Mouse (Mus musculus) heart, adult 8-10 months (tissue): ENCODE measurements at regions not wholly inside any gene's neighbourhood (a gene's known extent, or its start where the extent isn't known, plus 50 kb on each side); places are given as distances from the start of the nearest gene placed in this dataset.

Experiments
- DNase-seq: peaks from one replicate; pipeline ENCODE4 v3.0.0; 2022; ENCODE audit warnings: low spot score

DNA sequence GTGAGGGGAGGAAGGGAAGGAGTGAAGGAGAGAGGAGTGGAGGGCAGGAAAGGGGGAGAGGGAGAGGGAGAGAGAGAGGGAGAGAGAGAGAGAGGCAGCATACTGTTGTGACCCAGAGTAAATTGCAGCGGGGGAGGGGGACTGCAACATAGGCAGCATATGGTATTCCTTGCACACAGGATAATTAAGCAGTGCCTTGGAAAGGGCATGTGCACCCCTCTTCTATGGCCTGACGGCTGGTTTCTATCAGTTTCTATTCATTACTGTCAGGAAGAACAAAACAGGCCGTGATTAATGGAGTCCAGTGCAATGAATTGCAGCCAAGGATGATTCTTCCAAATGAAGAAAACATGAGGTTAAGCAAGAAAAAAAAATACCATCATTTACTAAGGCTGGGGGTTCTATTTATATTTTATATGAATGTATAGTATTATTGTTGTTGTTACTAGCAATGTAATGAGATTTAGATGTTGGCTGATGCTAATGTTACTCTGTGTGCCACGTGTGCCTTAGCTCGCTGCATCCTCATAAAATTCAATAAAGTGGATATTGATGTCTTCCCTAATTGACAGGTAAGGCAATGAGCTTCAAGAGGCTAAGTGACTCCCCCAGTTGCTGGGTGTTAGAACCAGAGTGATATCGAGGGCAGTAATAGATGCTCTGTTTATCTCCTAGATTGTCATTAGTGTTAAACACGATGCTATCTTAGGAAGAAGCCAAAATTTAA, 181.3 kb downstream of the Gm19935 start:
- no peak for DNase-seq

DNA sequence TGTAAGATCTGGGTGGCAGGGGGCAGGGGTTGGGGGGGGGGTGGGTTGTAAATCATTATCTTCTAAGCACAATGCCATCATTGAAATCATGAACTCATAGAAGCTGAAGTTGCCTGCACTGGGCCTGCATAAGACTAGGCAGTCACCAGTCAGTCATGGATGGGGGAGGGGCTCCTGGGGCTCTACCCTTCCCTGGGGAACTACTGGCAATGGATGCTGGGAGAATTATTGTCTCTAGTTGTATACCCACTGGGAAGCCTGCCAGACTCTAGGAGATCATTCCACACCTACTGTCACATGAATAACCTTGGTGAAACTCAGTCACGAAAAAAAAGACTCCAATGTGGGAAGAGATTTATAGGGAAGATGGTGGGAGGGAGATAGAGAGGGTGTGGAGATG, 186.4 kb downstream of the Gm19935 start:
- DNase-seq = no peak

DNA sequence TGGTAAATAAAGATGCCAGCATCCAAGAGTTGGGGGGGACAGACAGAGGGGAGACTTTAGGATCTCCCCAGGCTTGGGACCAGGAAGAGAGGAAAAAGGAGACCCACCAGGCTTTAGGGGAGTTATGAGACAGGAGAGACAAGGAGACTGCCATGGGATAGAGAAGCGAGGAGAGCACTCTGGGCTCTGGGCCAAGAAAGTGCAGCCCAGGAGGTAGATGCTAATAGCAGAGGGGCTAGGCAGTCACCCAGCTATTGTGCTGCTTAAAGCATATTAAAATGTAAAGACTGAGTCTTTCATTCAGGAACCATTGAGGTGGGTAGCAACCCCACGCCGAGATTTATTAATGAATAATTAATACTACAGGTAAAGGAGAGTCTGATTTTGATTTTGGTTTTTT, 208.8 kb downstream of the Gm19935 start:
- no peak for DNase-seq

DNA sequence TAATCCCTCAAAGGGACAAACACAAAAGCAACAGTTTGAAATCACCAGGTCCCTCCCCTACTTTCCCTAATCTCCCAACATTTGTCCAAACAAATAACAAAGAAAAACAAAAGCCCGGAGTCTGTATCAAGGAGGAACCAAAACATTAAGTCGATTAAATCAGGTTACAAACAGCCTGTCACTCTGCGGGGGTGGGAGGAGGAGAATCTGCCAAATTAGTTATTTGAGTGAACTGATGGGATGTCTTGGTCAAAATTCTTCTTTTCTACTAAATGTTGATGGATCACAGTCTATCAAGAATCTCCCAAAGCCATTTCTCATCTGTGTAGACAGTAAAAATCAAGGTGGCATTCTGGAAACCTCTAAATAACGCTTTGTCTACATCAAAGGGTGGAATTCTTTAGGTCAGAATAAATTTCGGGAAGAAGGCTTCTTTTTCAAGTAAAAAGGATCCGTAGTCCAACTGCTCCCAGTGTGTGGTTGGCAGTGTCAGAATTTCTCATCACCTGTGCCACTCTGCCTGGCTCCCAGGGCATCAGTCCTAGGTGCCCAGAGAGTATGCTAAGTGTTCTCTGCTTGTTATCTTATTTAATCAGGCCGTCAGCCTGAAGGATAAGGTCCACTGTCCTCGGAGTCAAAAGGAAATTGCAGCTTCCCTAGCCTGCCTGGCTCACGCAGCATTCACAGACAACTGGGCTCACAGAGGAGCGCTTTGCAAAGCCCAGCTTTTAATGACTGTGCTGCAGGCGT, 216.1 kb downstream of the Gm19935 start:
- DNase-seq = no peak

DNA sequence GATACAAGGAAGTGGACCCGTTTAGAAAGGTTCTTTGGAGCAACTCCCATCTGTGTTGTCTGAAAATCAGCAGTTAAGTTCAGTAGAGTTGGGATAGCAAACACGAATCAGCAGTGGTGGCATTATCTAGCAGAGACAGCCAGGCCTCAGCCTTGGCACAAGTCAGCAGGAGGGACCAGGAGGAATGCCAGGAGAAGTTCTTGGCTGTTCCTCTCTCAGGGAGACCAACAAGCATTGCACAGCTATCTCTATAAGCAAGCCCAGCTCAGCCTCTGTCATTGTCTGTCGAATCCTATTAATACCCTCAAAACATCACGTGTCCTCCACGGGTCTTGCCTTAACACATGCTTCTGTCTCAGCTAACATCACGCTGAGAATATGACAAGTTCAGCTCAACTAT, 219.8 kb downstream of the Gm19935 start:
- DNase-seq = peak; percentile 58

DNA sequence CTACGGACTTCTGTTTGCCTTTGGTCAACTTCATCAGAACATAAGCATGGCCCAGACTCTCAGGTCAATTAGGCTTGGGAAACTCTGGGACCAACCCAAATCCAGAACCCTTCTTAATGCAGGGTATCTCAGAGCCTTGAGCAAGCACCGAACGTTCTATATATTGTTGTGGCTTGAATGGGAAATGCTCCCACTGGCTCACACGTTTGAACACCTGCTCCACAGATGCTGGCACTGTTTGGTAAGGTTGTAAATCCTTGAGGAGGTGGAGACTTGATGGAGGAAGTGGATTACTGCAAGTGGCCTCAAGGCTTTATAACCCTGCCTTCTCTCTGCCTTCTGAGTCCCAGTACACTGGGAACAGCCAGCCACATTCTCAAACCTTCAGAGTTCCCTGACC, 231.3 kb upstream of the Tox3 start:
- DNase-seq = no peak

DNA sequence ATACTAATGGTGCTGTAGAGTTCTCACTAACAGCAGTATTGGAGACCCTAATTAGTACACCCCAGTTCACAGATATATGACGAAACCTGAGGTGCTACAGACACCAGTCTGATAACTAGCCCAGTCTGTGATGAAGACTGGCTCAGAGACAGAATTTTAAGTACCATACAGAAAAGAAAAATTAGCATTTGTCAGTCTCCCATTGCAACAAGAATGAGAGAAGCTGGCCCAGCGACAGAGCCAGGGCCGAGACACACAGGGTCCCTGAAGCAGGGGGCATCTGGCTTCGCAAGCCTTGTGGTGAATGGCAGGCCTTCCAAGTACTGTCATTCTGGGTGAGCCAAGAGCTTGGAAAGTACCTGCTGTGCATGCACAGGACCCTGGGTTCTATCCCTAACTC, 228.8 kb upstream of the Tox3 start:
- no peak for DNase-seq

DNA sequence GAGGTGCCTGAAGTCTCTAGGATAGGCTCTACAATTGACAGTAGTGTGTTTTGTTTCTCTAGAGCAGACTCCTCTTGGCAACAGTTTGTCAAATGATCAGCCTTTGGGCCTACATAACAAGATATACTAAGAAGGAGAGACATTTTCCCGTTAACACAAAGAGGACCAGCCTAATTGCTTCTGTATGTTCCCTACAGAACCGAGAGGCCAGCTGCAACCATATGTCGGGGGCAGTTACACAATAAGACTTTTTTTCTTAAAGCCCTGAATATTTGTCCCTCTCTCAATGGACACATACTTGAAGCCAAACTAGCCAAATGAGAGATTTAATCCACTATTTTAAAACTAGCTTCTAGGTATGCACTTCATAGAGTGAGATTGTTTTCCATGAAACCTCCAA, 226.5 kb upstream of the Tox3 start:
- no peak for DNase-seq

DNA sequence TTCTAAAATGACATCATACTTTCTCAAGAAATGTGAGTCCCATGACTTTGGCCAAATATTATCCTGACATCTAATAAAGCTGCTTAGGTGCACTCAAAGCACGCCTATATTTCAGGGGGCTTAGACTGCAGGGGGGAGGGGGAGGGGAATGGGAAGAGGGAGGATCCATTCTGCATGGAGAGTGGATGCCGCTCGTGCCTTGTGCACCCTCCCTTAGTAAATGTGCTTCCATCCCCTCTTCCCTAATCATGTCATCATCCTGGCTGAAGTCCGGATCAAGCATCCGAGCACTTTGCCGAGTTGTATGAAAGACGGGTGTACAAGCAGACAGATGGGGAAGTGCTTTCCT, 207.9 kb upstream of the Tox3 start:
- DNase-seq = no peak

DNA sequence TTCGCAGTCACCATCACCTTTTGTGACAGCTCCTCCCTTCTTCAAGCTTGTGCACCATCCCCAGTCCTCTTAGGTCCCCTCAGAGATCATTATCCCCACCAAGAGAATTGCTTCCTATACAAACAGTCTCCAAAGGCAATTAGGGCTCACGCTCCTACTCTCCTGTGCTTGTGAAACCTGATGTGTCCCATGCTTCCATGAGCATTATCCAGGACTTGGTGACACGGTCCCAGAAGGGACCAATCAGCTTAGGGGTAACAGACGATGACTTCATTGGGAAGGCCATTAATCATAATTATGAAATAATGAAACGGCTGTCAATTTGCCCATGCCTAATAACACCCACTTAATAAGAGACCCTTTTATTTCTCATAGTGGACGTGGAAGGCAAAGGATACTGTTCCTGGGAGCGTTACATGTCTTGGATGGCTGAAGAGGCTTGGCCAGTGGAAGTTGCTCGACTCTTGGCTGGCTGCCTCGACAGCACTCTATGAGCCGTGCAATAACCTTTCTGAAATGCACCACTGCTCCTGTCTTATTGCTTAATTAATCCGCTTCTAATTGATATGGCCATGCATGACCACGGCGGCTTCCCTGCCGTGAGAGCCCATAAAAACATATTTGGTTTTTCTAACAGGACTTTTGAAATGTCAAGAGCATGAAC, 207.4 kb upstream of the Tox3 start:
- no peak for DNase-seq

DNA sequence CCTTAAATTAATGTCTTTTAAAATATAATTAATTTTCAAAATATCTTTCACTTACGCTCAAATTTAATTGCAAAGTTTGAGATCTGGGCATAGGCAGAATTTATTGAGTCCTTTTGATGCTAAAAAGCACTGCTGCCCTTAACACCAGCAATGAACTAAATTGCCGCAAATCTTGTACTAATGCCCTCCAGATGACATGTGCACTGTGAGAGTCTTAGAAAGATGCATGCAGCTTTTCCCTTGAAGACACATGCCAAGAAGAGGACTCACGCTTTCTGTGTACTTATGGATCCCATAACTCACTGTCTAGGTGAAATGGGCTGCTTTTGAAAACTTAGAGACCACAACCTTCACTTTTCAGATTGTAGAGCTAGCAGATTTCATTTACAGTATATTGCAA, 199.1 kb upstream of the Tox3 start:
- no peak for DNase-seq

DNA sequence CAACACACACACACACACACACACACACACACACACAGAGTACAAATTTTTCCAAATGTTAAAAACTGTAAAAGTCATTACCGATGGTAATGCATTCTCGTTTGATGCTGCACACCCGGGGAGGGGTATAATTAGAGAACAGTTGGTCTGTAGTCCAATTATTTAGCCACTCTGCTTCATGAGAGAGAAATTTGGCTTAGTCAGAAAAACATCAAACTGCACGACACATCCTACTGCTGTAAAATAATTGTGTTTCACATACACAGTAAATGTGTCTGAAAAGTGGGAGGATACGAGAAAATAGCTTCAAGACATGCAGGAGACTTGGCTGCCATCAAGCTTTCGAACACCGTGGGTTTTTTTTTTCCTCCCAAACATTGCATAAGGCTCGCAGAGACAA, 194.5 kb upstream of the Tox3 start:
- DNase-seq = no peak

DNA sequence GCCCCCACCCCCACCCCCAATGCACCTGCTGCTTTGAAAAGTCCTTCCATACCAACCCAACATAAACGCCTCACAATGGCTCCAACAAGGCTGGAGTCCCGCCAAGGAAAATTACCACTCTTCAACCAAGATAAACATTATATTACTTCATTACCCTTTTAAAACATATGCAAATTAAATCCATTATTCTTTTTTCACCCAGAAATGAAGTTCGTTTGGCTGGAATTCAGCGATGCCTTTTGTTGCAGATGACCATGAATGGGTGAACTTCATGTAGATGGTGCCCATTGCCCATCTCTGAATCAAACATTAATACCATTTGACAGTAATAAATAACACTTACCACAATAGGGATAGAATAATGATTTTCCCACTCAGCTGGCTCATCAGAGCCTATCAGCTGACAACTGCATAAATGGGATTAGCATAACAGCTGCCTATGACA, 188.1 kb upstream of the Tox3 start:
- no peak for DNase-seq

DNA sequence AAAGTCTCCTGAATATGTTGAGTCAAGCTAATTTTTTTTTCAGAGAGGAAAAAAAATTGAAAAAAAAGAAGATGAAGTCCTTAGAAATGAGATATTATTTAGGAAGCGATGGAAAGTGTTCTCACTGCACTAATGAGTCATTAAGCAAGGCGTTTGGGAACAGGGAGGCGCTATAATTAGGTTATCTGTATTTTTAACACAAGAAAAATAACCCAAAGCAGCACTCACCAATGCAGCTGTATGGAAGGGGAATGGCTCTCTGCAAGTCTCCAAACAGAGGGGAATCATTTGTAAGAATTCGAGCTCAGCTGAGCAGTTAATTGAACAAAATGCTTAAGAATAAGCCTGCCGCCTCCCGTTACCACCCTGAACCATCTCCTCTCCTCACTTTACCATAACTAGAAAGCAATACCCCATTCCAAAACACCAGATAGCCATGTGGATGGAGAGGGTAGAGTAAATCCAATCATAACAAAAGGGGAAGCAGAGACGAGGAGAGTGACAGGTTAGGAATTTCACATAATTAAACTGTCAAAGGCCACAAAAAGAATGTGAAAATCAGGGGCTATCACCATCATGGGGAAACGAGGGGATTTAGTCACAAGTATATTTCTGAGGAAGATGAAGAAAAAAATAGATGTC, 187.5 kb upstream of the Tox3 start:
- DNase-seq = no peak

DNA sequence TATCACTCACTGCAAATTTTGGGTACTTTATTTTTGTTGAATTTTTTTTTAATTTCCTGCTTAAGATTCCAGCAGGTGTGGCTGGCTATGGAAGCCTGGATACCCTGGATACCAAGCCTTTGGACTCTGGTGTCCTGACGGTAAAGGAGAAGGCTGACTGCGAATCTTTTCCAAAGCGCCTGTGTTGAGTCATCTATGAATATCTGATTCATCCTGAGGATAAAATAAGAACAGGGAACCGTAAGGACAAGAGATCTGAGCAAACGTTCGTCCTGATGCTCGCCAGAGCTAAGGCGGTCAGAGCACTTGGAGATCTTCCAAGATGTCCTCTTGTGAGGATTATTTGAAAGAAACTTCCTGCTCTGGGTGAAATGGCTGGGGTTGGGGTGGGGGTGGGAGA, 173.2 kb upstream of the Tox3 start:
- DNase-seq = no peak

DNA sequence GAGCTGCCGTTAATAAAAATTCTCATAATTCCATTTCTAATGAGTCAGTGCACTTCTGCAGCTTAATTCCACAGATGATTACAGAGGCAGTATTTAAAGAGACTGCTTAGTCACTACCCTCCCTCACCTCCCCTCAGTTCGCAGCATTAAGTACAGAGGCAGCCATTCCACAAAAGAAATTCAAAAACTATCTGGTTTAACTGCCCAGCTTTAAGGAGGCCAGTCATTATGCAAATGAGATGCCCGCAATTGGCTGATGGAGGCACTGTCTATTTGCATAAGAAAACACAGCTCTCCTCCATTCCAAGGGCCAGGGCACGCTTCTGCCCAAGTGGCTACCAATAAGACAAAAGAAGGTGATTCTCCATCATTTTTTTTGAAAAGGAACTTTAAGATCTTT, 172.0 kb upstream of the Tox3 start:
- DNase-seq = no peak

DNA sequence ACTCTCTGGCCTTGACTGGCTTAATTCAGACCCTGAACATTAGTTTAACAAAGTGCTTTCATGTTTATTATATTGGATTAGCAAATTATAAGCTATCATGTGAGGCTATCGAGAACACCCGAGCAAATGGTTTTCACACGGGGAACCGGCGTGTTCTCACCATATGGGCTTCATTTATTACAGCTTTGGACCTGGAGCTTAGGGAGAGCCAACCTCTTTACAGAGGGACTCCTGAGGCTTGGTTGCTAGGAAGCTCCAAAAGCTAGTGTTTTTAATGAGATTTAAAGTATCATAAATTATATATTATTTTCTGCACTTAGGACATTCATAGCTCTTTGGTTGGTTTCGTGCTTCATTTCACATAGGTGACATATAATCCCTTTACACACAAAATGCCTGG, 171.4 kb upstream of the Tox3 start:
- DNase-seq = no peak

DNA sequence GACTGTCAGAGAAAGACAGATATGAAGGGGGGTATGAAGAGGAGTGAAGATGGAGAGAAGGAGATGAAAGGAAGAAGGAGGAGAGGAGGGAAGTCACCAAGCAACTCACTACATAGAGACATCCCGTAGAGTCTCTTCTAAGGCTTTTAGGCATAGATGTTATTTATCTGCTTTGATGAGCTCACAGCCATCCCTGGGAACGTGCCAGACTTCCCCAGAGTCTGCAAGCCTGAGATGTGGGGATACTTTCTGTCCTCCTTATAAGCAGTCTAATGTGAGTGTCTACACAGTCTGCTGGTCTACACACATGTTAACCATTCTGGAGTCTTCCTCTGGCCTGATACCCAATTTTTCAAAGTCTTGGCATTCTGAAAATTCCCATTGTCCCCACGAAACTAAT, 166.0 kb upstream of the Tox3 start:
- DNase-seq = no peak

DNA sequence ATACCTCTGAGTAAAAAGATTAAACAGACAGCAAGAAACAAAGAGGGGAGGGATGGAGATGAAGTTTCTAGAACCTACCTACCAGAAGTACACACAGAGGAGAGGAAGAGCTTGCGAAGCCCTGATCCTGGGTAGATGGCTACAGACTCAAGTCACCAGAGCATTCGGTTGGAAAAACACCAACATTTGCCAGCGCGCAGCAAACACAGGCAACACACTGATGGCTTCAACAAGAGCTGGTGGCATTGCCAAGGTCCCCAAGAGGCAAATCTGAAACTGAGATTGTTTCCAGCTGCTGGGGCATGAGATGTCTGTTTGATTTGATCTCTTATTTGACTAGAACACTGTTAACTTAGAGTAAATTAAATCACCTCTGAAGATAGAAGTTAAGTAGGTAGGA, 165.5 kb upstream of the Tox3 start:
- DNase-seq = no peak

DNA sequence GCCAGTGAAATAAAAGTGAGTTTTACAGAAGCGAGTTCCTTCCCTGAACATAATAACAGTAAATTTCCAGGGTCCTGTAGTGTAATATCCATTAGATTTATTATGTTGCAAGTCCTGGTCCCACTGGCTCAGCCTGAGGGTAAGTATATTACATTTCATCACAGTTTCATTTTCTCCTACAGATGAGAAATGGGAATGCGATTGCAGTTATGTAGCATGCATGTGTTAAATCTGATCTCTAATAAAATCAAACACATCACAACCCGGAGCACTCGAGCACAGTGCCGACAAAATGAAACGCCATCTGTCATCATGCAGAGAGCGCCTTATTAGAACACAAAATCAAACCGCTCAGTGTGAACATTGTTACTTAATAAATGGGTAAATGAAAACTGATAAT, 165.0 kb upstream of the Tox3 start:
- DNase-seq = no peak

DNA sequence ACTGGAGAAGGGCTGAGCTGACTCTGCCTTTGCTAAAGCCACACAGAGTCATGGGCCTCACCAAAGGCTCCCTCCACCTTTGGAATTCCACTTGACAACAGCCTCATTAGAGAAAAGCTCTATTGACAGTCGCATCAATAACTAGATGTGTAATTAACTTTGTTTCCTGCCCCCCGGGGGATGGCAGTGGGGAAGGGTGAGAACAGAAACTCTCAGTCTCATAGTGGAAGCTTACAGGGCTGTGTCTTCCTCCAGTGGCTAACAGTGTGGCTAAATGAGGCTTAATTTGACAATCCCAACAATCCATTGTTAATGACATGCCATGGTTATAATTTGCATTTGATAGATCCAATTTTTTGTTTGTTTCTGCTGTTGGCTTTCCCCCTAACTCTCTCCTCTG, 164.5 kb upstream of the Tox3 start:
- no peak for DNase-seq

DNA sequence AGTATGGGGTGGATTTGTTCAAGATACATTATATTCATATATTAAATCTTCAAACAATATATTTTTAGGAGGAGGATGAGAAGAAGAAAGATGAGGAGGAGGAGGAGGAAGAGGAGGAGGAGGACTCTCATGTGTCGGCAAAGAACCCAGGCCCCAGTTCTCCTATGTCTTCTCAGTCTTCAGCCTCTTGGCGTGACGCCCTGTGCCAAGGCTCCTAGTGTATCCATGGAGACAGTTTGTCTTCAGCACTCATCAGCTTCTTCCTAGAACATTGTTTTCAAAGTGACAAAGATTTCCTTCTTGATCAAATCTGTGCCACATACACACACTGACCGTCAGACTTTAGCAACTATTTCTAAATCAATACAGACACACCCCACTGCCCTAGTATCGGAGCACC, 156.4 kb upstream of the Tox3 start:
- no peak for DNase-seq

DNA sequence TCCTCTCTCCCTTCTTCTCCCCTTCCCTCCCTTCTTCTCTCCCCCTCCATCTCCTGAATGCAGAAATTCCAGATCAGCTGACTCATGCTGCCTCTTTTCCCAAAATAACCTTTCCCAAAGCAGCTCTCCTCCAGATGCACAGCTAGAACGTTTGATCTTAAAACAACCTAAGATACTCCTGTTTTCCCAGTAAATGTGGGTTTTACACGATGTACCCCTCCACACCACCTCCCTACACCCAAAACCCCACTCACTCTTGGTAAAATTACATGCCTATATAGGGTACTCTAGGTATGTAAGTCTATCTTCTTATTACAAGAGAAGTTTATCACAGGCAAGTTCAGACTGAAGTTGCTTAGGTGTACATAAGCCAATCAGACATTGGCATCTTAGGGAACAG, 155.2 kb upstream of the Tox3 start:
- DNase-seq = no peak
